Mouse (Mus musculus) heart, embryonic 13.5 days (tissue): ENCODE measurements around the gene Gm28551. TPM values are rescaled to one million over a fixed set of nuclear protein-coding genes. Genes with fewer than 3 reads are reported as not detected.

ENCODE experiments used
- ATAC-seq: fragments of 200-750 bp; cut with Nextera tagmentation; 2 replicates; pipeline ENCODE4 v1.8.0; 2017; ENCODE audit warnings: moderate TSS enrichment; ENCODE audit not compliant: insufficient number of reproducible peaks, low FRiP score, low TSS enrichment; ENCODE audit errors: extremely low read depth
- H3K27ac ChIP-seq: fragments of 300-500 bp; sonication (generic); replicated peaks from 2 replicates; pipeline ENCODE4 v1.5.1; 2015; ENCODE audit warnings: moderate library complexity, mild to moderate bottlenecking, inconsistent platforms
- H3K27me3 ChIP-seq: fragments of 300-500 bp; sonication (generic); replicated peaks from 2 replicates; pipeline ENCODE4 v1.6.1; 2015; ENCODE audit warnings: mild to moderate bottlenecking, inconsistent platforms
- H3K36me3 ChIP-seq: fragments of 300-500 bp; sonication (generic); 2 replicates; pipeline ENCODE4 v1.6.1; 2015; ENCODE audit warnings: mild to moderate bottlenecking, inconsistent platforms
- H3K4me1 ChIP-seq: fragments of 300-500 bp; sonication (generic); 2 replicates; pipeline ENCODE4 v1.6.1; 2015; ENCODE audit warnings: inconsistent platforms
- H3K4me2 ChIP-seq: fragments of 300-500 bp; sonication (generic); 2 replicates; pipeline ENCODE4 v1.6.1; 2015; ENCODE audit warnings: inconsistent platforms, mild to moderate bottlenecking, moderate library complexity
- H3K4me3 ChIP-seq: fragments of 300-500 bp; sonication (generic); 2 replicates; pipeline ENCODE4 v1.5.1; 2015; ENCODE audit warnings: moderate library complexity, mild to moderate bottlenecking, inconsistent platforms
- H3K9ac ChIP-seq: fragments of 300-500 bp; sonication (generic); 2 replicates; pipeline ENCODE4 v1.6.1; 2015; ENCODE audit warnings: inconsistent platforms, mild to moderate bottlenecking, moderate library complexity
- H3K9me3 ChIP-seq: fragments of 300-500 bp; sonication (generic); 2 replicates; pipeline ENCODE4 v1.6.1; 2016; ENCODE audit warnings: inconsistent platforms
- WGBS: fragments of 180-500 bp; shearing (Covaris S2); methylation state at CpG from one replicate; pipeline ENCODE4 v1.1.7; 2015; ENCODE audit warnings: mixed read lengths; 5-methylcytosine and 5-hydroxymethylcytosine counted together
- polyA plus RNA-seq: library from polyadenylated mRNA; unstranded; fragments of >200 nt; fragmentation: Nextera tagmentation; extraction: Ambion mirVana; gene quantifications from 2 replicates; pipeline ENCODE4 v1.2.1, GENCODE M21; 2015

Gm28551 gene
- polyA plus RNA-seq, 1 experiment from 2014 or later, result 0.56 TPM

GRCm38 (mm10) chr1:53324827-53325494 is 27.5 kb downstream of the Gm28551 start:
- H3K4me3 ChIP-seq, result no peak overlapping the region
- ATAC-seq, result no peak
- peaks cover 47% of the 10 kb centered on the region for H3K36me3 ChIP-seq
- no peak overlapping the region for H3K9ac ChIP-seq
- H3K27me3 ChIP-seq, result no peaks in the 10 kb centered on the region
- 72% methylated on average over 5 of the region's 5 CpGs for WGBS
- H3K4me1 ChIP-seq, result no peaks in the 10 kb centered on the region
- no peak overlapping the region for H3K27ac ChIP-seq
- H3K9me3 ChIP-seq, result no peaks in the 10 kb centered on the region
- no peak overlapping the region for H3K4me2 ChIP-seq

- Histone ChIP-seq H3K9ac (no peak overlapping the region), H3K36me3 (peaks cover 54% of the 10 kb centered on the region), H3K27me3 (no peaks in the 10 kb centered on the region), H3K27ac (no peak overlapping the region), H3K9me3 (no peaks in the 10 kb centered on the region), H3K4me1 (no peaks in the 10 kb centered on the region), H3K4me2 (no peak overlapping the region), H3K4me3 (no peak overlapping the region)
- WGBS, result 95% methylated on average over 1 of the region's 1 CpGs
- ATAC-seq, result no peak
These were observed 28.2 kb downstream of the Gm28551 start for GRCm38 (mm10) chr1:53324277-53324676.

- Histone ChIP-seq H3K9ac (no peak overlapping the region), H3K4me3 (no peak overlapping the region), H3K27ac (no peak overlapping the region), H3K9me3 (no peaks in the 10 kb centered on the region), H3K4me1 (no peaks in the 10 kb centered on the region), H3K27me3 (no peaks in the 10 kb centered on the region), H3K36me3 (peaks cover 63% of the 10 kb centered on the region), H3K4me2 (no peak overlapping the region)
- ATAC-seq, result no peak
- WGBS, result 89% methylated on average over 5 of the region's 5 CpGs
These were observed 29.2 kb downstream of the Gm28551 start for GRCm38 (mm10) chr1:53323254-53323653.

GRCm38 (mm10) chr1:53321662-53322344 is 30.7 kb downstream of the Gm28551 start:
- Histone ChIP-seq H3K4me2 (no peak overlapping the region), H3K4me3 (no peak overlapping the region), H3K4me1 (no peaks in the 10 kb centered on the region), H3K9me3 (no peaks in the 10 kb centered on the region), H3K27ac (no peak overlapping the region), H3K27me3 (no peaks in the 10 kb centered on the region), H3K9ac (no peak overlapping the region), H3K36me3 (peaks cover 76% of the 10 kb centered on the region)
- 93% methylated on average over 4 of the region's 4 CpGs for WGBS
- no peak for ATAC-seq

GRCm38 (mm10) chr1:53312989-53313967 is 39.2 kb downstream of the Gm28551 start, which contains the start of gene Osgepl1:
Gene Osgepl1, plus strand, starts transcription at chr1:53313624.
- H3K27me3 ChIP-seq, result no peaks in the 10 kb centered on the region
- 2% methylated on average over 27 of the region's 27 CpGs for WGBS
- peak; percentile 82 for ATAC-seq
- peak within 1 kb of the TSS; percentile 77 for H3K4me2 ChIP-seq
- peak within 1 kb of the TSS; percentile 89 for H3K9ac ChIP-seq
- H3K27ac ChIP-seq, result peak within 1 kb of the TSS; percentile 91
- peaks cover 39% of the 10 kb centered on the region for H3K36me3 ChIP-seq
- no peaks in the 10 kb centered on the region for H3K9me3 ChIP-seq
- peaks cover 14% of the 10 kb centered on the region for H3K4me1 ChIP-seq
- H3K4me3 ChIP-seq, result peak within 1 kb of the TSS; percentile 68

- 79% methylated on average over 4 of the region's 4 CpGs for whole genome bisulfite sequencing
- no peak for ATAC-seq
These were observed 52.0 kb downstream of the Gm28551 start for GRCm38 (mm10) chr1:53300506-53300905.

GRCm38 (mm10) chr1:53296581-53297383 is 55.7 kb downstream of the Gm28551 start, which contains the start of the genes Pms1, Ormdl1 and Gm28778:
Gene Pms1, minus strand, starts transcription at chr1:53297018.
Gene Ormdl1, plus strand, starts transcription at chr1:53297095.
Gene Gm28778, plus strand, starts transcription at chr1:53297111.
- peak within 1 kb of the TSS; percentile 87 for H3K9ac ChIP-seq
- H3K4me2 ChIP-seq, result peak within 1 kb of the TSS; percentile 78
- under 1% methylated on average over 66 of the region's 66 CpGs for WGBS
- H3K27ac ChIP-seq, result peak within 1 kb of the TSS; percentile 89
- peaks cover 14% of the 10 kb centered on the region for H3K4me1 ChIP-seq
- peak; percentile 100 for ATAC-seq
- H3K36me3 ChIP-seq, result peaks cover 16% of the 10 kb centered on the region
- no peaks in the 10 kb centered on the region for H3K9me3 ChIP-seq
- no peaks in the 10 kb centered on the region for H3K27me3 ChIP-seq
- peak within 1 kb of the TSS; percentile 81 for H3K4me3 ChIP-seq

More at GRCm38 (mm10) chr1:53300506-53300905, 52.0 kb downstream of the Gm28551 start:
- no peak overlapping the region for H3K4me2 ChIP-seq
- H3K9ac ChIP-seq, result no peak overlapping the region
- no peak overlapping the region for H3K27ac ChIP-seq
- H3K9me3 ChIP-seq, result no peaks in the 10 kb centered on the region
- H3K36me3 ChIP-seq, result peaks cover 20% of the 10 kb centered on the region
- no peak overlapping the region for H3K4me3 ChIP-seq
- H3K27me3 ChIP-seq, result no peaks in the 10 kb centered on the region
- H3K4me1 ChIP-seq, result peaks cover 14% of the 10 kb centered on the region

GRCm38 (mm10) chr1:53291197-53291596 is 61.3 kb downstream of the Gm28551 start:
- H3K4me3 ChIP-seq, result no peak overlapping the region

More at GRCm38 (mm10) chr1:53291197-53291596, 61.3 kb downstream of the Gm28551 start:
- H3K9ac ChIP-seq, result no peak overlapping the region
- no peaks in the 10 kb centered on the region for H3K27me3 ChIP-seq
- no peaks in the 10 kb centered on the region for H3K9me3 ChIP-seq
- 57% methylated on average over 3 of the region's 3 CpGs for WGBS
- no peak overlapping the region for H3K4me2 ChIP-seq
- H3K27ac ChIP-seq, result no peak overlapping the region
- ATAC-seq, result no peak
- H3K4me1 ChIP-seq, result peaks cover 6% of the 10 kb centered on the region
- peaks cover 3% of the 10 kb centered on the region; the same call in 1 of the 2 replicates for H3K36me3 ChIP-seq
